Mouse (Mus musculus): ENCODE results near the gene Prr12. TPM values are rescaled to one million over a fixed set of nuclear protein-coding genes. Genes with fewer than 3 reads are reported as not detected.

The Prr12 gene
- polyA plus RNA-seq, 1 experiment: 13.2 TPM

GRCm38 (mm10) chr7:44978300-44978699 lies 74.4 kb downstream of the Prr12 start:
- no peak overlapping the region for H3K4me3 ChIP-seq (ENCODE audit: low read depth, low read length)
- no peak overlapping the region for H3K27ac ChIP-seq (ENCODE audit: insufficient read depth, low read depth, low read length)
- TF ChIP-seq CTCF (IDR thresholded peaks at IDR 0.05; ENCODE audit: extremely low read depth, insufficient read length, insufficient replicate concordance, low read depth, low read length) (no peak), POLR2A (IDR thresholded peaks at IDR 0.05; ENCODE audit: low read depth, low read length) (no peak)
- WGBS: 90% methylated on average over 3 of the region's 3 CpGs
- no peaks in the 10 kb centered on the region for H3K27me3 ChIP-seq (ENCODE audit: control insufficient read depth, insufficient read depth, low read length)
- H3K4me1 ChIP-seq (ENCODE audit: control insufficient read depth, insufficient read depth, insufficient read length, low read length): no peaks in the 10 kb centered on the region
- peaks cover 45% of the 10 kb centered on the region for H3K36me3 ChIP-seq (ENCODE audit: control insufficient read depth, insufficient read depth, low read length)

Other genes starting within 250 kb of the Prr12 start
- 30.9 and 53.3 TPM in 2 replicates for gene Nup62, start 236.8 kb downstream of the Prr12 start, polyA plus RNA-seq (2012; rRNA removed)
- 8.0 and 13.8 TPM in 2 replicates for gene Il4i1, start 236.5 kb downstream of the Prr12 start, polyA plus RNA-seq (2012; rRNA removed)
- gene Atf5, start 236.2 kb downstream of the Prr12 start, polyA plus RNA-seq (2012; rRNA removed): 83.9 and 102 TPM in 2 replicates
- 180 and 283 TPM in 2 replicates for gene Akt1s1, start 203.9 kb downstream of the Prr12 start, polyA plus RNA-seq (2012; rRNA removed)
- 32.1 and 63.2 TPM in 2 replicates for gene Tbc1d17, start 203.8 kb downstream of the Prr12 start, polyA plus RNA-seq (2012; rRNA removed)
- gene Pnkp, start 195.7 kb downstream of the Prr12 start, polyA plus RNA-seq (2012; rRNA removed): 36.9 and 84.2 TPM in 2 replicates
- 82.3 and 141 TPM in 2 replicates for gene Ptov1, start 183.1 kb downstream of the Prr12 start, polyA plus RNA-seq (2012; rRNA removed)
- gene Med25, start 160.2 kb downstream of the Prr12 start, polyA plus RNA-seq (2012; rRNA removed): 85.8 and 208 TPM in 2 replicates
- gene Fuz, start 156.8 kb downstream of the Prr12 start, polyA plus RNA-seq (2012; rRNA removed): 15.8 and 27.5 TPM in 2 replicates
- gene Ap2a1, start 123.4 kb downstream of the Prr12 start, polyA plus RNA-seq (2012; rRNA removed): 49.8 and 85.2 TPM in 2 replicates
- gene Tsks, start 109.7 kb downstream of the Prr12 start, polyA plus RNA-seq (2012; rRNA removed): not detected in 2 replicates
- gene Cpt1c, start 78.0 kb downstream of the Prr12 start, polyA plus RNA-seq (2012; rRNA removed): 5.2 and 7.6 TPM in 2 replicates
- gene Prmt1, start 66.3 kb downstream of the Prr12 start, polyA plus RNA-seq (2012; rRNA removed): 50.0 and 68.6 TPM in 2 replicates
- gene Irf3, start 55.2 kb downstream of the Prr12 start, polyA plus RNA-seq (2012; rRNA removed): 52.9 and 91.0 TPM in 2 replicates
- 10.1 and 16.3 TPM in 2 replicates for gene Bcl2l12, start 54.2 kb downstream of the Prr12 start, polyA plus RNA-seq (2012; rRNA removed)
- 39.8 and 73.0 TPM in 2 replicates for gene Scaf1, start 36.5 kb downstream of the Prr12 start, polyA plus RNA-seq (2012; rRNA removed)
- gene Rras, start 34.9 kb downstream of the Prr12 start, polyA plus RNA-seq (2012; rRNA removed): 49.3 and 67.9 TPM in 2 replicates
- gene Nosip, start 9.5 kb upstream of the Prr12 start, polyA plus RNA-seq (2012; rRNA removed): 39.3 and 92.7 TPM in 2 replicates
- 81.7 and 172 TPM in 2 replicates for gene Prrg2, start 9.8 kb upstream of the Prr12 start, polyA plus RNA-seq (2012; rRNA removed)
- gene Rcn3, start 39.3 kb upstream of the Prr12 start, polyA plus RNA-seq (2012; rRNA removed): 40.0 and 49.9 TPM in 2 replicates
- 47.9 and 78.3 TPM in 2 replicates for gene Fcgrt, start 51.0 kb upstream of the Prr12 start, polyA plus RNA-seq (2012; rRNA removed)
- 159 and 207 TPM in 2 replicates for gene Rps11, start 71.6 kb upstream of the Prr12 start, polyA plus RNA-seq (2012; rRNA removed)
- 1,193 and 1,266 TPM in 2 replicates for gene Rpl13a, start 75.9 kb upstream of the Prr12 start, polyA plus RNA-seq (2012; rRNA removed)
- 1.5 TPM in 1 of 2 replicates, not detected in the other for gene Gm45713, start 83.3 kb upstream of the Prr12 start, polyA plus RNA-seq (2012; rRNA removed)
- 22.1 and 45.8 TPM in 2 replicates for gene Flt3l, start 83.6 kb upstream of the Prr12 start, polyA plus RNA-seq (2012; rRNA removed)
- gene Pih1d1, start 101.4 kb upstream of the Prr12 start, polyA plus RNA-seq (2012; rRNA removed): 25.3 and 48.5 TPM in 2 replicates
- 133 and 253 TPM in 2 replicates for gene Aldh16a1, start 101.7 kb upstream of the Prr12 start, polyA plus RNA-seq (2012; rRNA removed)
- gene Slc17a7, start 111.1 kb upstream of the Prr12 start, polyA plus RNA-seq (2012; rRNA removed): 0.03 and 0.09 TPM in 2 replicates
- gene Gfy, start 126.7 kb upstream of the Prr12 start, polyA plus RNA-seq (2012; rRNA removed): not detected in 2 replicates
- gene Pth2, start 128.1 kb upstream of the Prr12 start, polyA plus RNA-seq (2012; rRNA removed): not detected in 2 replicates
- not detected in 2 replicates for gene Ccdc155, start 152.0 kb upstream of the Prr12 start, polyA plus RNA-seq (2012; rRNA removed)
- gene Dkkl1, start 159.3 kb upstream of the Prr12 start, polyA plus RNA-seq (2012; rRNA removed): 0.24 and 0.84 TPM in 2 replicates
- 8.0 and 32.2 TPM in 2 replicates for gene Tead2, start 162.9 kb upstream of the Prr12 start, polyA plus RNA-seq (2012; rRNA removed)
- 33.4 and 63.6 TPM in 2 replicates for gene Cd37, start 186.2 kb upstream of the Prr12 start, polyA plus RNA-seq (2012; rRNA removed)
- not detected in 2 replicates for gene Slc6a16, start 188.2 kb upstream of the Prr12 start, polyA plus RNA-seq (2012; rRNA removed)
- not detected in 2 replicates for gene Slc6a21, start 224.6 kb upstream of the Prr12 start, polyA plus RNA-seq (2012; rRNA removed)